ENCODE assay signal across 23 mouse cellular contexts in the genomic region with DNA sequence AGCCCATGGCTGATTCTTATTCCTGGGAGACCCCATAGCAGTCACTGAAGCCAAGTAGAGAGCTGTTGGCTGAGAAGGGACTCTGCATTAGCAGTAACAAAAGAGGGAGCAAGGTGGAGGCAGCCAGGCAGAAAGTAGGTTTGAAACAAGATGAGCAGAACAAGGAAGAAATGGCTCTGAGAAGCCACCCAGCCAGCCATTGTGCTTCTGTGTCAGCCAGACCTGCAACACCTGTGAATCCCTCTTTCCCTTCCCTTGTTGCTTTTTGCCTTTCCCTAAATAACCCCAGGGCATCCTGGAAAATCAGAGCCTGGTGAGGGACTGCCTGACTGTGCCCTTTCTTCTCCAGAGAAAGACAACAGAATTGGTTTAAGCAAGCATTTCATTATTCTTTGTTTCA. TPM values are rescaled to one million over a fixed set of nuclear protein-coding genes. Genes with fewer than 3 reads are reported as not detected.
DNase-seq lines count a peak whose midpoint lies in the region; TF ChIP-seq lines count a peak whose summit lies in the region.
"Had no signal": no experiment of that assay in that cellular context is flagged by ENCODE, and none has a peak within 500 bp of the region (broad histone marks: within the 10 kb centered on the region; RNA-seq: fewer than 3 reads in every experiment).

No protein-coding gene starts in this region.

- H3K27me3 ChIP-seq in heart, embryonic 10.5 days (ENCODE audit: insufficient read depth, poor library complexity, severe bottlenecking): peaks cover 57% of the 10 kb centered on the region
- H3K27me3 ChIP-seq in heart, adult 2 months (ENCODE audit: control insufficient read depth, insufficient read depth, low read length): peaks cover 1% of the 10 kb centered on the region; the same call in 1 of the 2 replicates
- H3K27me3 ChIP-seq: CH12.LX had no signal

- no peaks in the 10 kb centered on the region for H3K9me3 ChIP-seq in heart, embryonic 10.5 days
- H3K9me3 ChIP-seq: G1E had no signal

- DNase-seq in heart, adult 11 months: peak; percentile 74
- no peak for DNase-seq in heart, postnatal 14 days
- DNase-seq in heart, embryonic 10.5 days (ENCODE audit: low spot score): peak; percentile 69
- DNase-seq in heart, adult 2 months: no peak
- DNase-seq: adrenal gland, adult 2 months; adrenal gland, adult 8-10 months; adrenal gland, postnatal 10 days; adrenal gland, postnatal 14 days; adrenal gland, postnatal 25 days; adrenal gland, postnatal 36 days; B cell, adult 2 months; cerebellum, adult 11 months; cerebellum, adult 11-12 months; cerebellum, adult 18-20 months had no signal

- H3K79me2 ChIP-seq in heart, adult 2 months (replicated peaks; ENCODE audit: control insufficient read depth, insufficient read depth, low read length): no peaks in the 10 kb centered on the region

- no peak for TF ChIP-seq EP300 in heart, adult 2 months (IDR thresholded peaks at IDR 0.05; ENCODE audit: insufficient read depth, low read depth, low read length)

- no peak for TF ChIP-seq POLR2A in heart, adult 2 months (IDR thresholded peaks at IDR 0.05; ENCODE audit: insufficient read depth, low read depth, low read length)

- no peak for TF ChIP-seq CTCF in heart, adult 2 months (IDR thresholded peaks at IDR 0.05)

- no peaks in the 10 kb centered on the region for H3K4me1 ChIP-seq in heart, embryonic 10.5 days
- H3K4me1 ChIP-seq in heart, adult 2 months (ENCODE audit: control insufficient read depth, insufficient read depth, low read length): no peaks in the 10 kb centered on the region

- no peak overlapping the region for H3K27ac ChIP-seq in heart, embryonic 10.5 days
- no peak overlapping the region for H3K27ac ChIP-seq in heart, adult 2 months

- no peak overlapping the region for H3K4me3 ChIP-seq in heart, embryonic 10.5 days
- H3K4me3 ChIP-seq in heart, adult 2 months: no peak overlapping the region

- no peak overlapping the region for H3K9ac ChIP-seq in heart, adult 2 months (ENCODE audit: low read depth, low read length)

- no peaks in the 10 kb centered on the region for H3K36me3 ChIP-seq in heart, embryonic 10.5 days
- H3K36me3 ChIP-seq in heart, adult 2 months (ENCODE audit: control insufficient read depth, insufficient read depth, low read length): no peaks in the 10 kb centered on the region
- H3K36me3 ChIP-seq: G1E had no signal

- intact Hi-C loops in heart, postnatal 14 days (cut with DNase I): no loop called here
- intact Hi-C loops in heart, adult 2 months (cut with DNase I): no loop called here

RNA-seq across cellular contexts. Expression of gene Ptf1a, which starts 23.2 kb away (rescaled TPM):
- not detected for total RNA-seq in heart, postnatal 14 days (2021)
- not detected in 2 replicates for polyA plus RNA-seq in heart, embryonic 10.5 days (2016; fragmentation: Nextera tagmentation; extraction: Ambion mirVana)
- not detected for total RNA-seq in heart, adult 2 months (2021)
- polyA plus RNA-seq in heart, adult 2 months (2012; rRNA removed): not detected in 2 replicates
- total RNA-seq: adrenal gland, adult 18-20 months; adrenal gland, adult 2 months; adrenal gland, adult 8-10 months; adrenal gland, postnatal 10 days; adrenal gland, postnatal 14 days; adrenal gland, postnatal 25 days; adrenal gland, postnatal 36 days; CH12.LX; ES-E14; G1E; MEL had no signal
- polyA plus RNA-seq: activated CD4-positive, CD25-positive, alpha-beta regulatory T cell, adult 4 months; adrenal gland, adult 2 months; C2C12; CD4-positive, CD25-positive, alpha-beta regulatory T cell, adult 4 months; G1E; Patski had no signal

RNA-seq across cellular contexts. Expression of gene Msrb2, which starts 51.0 kb away (rescaled TPM):
- 10 to 100 TPM; 48.8 to 50.5 TPM for total RNA-seq in heart, postnatal 14 days (2021)
- polyA plus RNA-seq in heart, embryonic 10.5 days (2016; fragmentation: Nextera tagmentation; extraction: Ambion mirVana): 23.9 and 29.6 TPM in 2 replicates
- 10 to 100 TPM; 52.8 to 64.0 TPM for total RNA-seq in heart, adult 2 months (2021)
- 76.9 and 116 TPM in 2 replicates for polyA plus RNA-seq in heart, adult 2 months (2012; rRNA removed)
- total RNA-seq: G1E had no signal
- polyA plus RNA-seq: G1E had no signal

Comparison
In these comparisons a context has a peak if more than half of its experiments do, and no peak if none do; other contexts are left out.
1. DNase-seq: peak in heart, adult 11 months (single experiment) and heart, embryonic 10.5 days (single experiment); none in heart, postnatal 14 days (0 of 2) and heart, adult 2 months (0 of 2).